Mouse (Mus musculus): ENCODE data around the gene Tas2r144.

Gene Tas2r144

DNA sequence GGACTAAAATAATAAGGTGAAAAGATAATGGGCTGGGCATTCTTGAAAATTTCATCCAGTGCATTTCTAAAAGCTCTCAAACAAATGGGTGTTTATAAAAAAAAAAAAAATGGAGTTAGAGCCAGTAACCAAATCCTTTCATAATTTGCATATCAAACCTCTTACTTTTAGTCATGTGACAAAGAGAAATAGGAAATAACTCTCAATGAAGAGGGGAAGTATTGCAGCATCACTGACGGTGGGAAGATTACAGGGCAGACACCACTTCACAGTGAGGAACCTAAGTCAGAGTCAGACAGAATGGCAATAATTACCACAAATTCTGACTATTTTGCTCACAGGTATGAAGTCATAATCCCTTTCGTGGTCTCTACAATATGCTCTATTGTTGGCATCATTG, at the start of gene Tas2r144:
TSS of gene Tas2r144 (plus strand) at position 301 of the 400 bp plus-strand sequence.
- DNase-seq (ENCODE audit: low read depth): peak; percentile 13

GRCm38 (mm10) chr6:42182462-42182861, 32.7 kb upstream of the Tas2r144 start:
- DNase-seq (ENCODE audit: low read depth): no peak

DNA sequence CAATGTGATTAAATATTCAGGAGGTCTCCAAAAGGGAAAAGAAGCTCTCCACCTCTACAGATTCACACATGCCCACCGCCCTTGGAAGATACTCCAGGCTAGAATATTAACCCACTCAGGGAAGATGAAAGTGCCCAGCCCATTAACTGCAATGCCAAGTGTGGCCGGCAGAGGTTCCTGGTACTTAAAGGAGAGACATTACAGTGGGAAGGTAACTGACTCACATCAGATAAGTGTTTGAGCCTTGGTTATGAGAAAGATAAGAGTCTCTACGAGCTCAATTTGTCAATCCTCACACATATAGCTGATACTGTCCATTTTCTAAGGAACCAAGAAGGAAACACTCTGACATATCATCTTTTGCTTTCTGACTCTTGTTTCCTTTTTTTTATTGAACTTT, 28.9 kb upstream of the Tas2r144 start:
- peak; percentile 66 for DNase-seq (ENCODE audit: low read depth)

- peak; percentile 63 for DNase-seq (ENCODE audit: low read depth)
These were observed 17.4 kb upstream of the Tas2r144 start for GRCm38 (mm10) chr6:42197710-42198109.

- DNase-seq (ENCODE audit: low read depth): no peak
These were observed 15.6 kb upstream of the Tas2r144 start for GRCm38 (mm10) chr6:42199498-42199897.

DNA sequence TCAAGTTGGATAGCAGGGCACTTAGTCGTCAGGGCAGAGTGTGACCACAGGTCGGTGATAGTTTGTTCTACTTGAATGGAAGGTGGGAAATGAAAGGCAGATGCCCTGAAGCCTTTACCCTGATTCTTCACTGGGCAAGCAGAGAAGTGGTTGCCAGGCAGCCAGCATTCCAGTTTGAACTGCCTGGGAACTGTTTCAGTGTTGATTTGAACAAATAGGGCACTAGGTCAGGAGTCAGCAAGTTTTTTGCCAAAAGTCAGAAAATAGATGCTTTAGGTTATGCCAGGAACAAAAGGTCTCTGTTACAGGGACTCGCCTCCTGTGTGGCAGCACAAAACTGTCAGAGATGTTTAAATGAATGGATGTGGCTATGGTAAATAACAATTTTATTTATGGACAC, 7.2 kb downstream of the Tas2r144 start:
- DNase-seq (ENCODE audit: low read depth): no peak

- no peak for DNase-seq (ENCODE audit: low read depth)
These were observed 9.9 kb downstream of the Tas2r144 start for GRCm38 (mm10) chr6:42225046-42225445.

DNA sequence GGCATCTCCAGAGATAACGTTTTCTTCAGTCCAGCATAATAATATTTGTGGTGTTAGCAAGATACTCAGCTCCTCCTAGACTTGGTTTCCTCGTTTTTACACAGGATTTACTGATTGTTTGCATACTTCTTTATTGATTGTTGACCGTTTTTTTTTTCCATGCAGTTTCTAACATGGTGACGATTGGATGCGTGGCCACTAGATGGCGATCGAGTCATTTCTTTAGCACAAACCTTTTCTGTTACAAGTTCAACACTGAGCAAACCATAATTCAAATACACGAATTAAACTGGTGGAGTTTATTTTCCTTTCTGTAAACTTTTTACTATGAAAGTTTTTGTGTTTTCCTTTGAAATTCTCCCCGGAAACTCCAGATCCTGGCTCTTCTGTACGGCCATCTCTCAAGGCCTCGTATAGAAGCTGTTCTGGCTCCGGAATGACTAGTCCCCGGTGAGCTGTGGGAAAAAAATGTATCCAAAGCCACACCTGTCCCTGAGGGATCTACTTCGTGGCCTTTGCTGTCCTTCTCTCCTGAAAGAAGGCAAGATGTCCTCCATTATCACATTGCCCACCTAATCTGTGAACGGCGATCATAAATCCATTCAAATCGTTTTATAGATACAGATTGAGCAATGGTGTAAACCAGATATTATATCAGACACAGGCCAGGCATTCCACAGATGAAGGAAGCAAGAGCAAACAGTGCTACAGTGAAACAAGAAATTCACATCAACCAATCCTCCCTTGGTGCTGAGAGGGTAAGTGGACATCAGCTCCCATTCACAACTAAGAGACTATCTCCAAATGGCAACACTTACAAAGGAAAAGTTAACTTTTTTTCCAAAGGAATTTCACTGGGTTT, 12.3 kb downstream of the Tas2r144 start:
- peak; percentile 74 for DNase-seq (ENCODE audit: low read depth)

DNA sequence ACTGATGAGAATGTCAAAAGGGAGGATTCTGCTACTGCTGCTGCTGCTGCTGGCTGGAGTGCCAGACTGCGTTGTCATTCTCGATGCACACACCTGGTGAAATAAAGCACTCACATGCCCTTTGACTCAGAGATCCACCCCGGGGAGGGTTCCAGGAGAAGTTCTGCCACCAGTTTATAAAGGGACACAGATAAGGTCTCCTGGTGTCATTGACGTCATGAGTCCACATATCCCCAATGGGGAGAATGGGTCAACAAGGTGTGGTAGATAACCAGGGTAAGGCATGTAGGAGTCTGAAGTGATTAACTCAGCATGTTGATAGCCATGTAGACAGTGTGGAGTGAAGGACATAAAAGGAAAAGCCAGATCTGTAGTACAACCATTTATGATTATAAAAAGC, 14.5 kb downstream of the Tas2r144 start:
- no peak for DNase-seq (ENCODE audit: low read depth)

GRCm38 (mm10) chr6:42231191-42231590, 16.1 kb downstream of the Tas2r144 start:
- DNase-seq (ENCODE audit: low read depth): no peak

GRCm38 (mm10) chr6:42237276-42237805, 22.2 kb downstream of the Tas2r144 start:
- DNase-seq (ENCODE audit: low read depth): no peak

- no peak for DNase-seq (ENCODE audit: low read depth)
These were observed 26.4 kb downstream of the Tas2r144 start for GRCm38 (mm10) chr6:42241311-42242045.

- no peak for DNase-seq (ENCODE audit: low read depth)
These were observed 30.7 kb downstream of the Tas2r144 start, which contains the start of gene Gstk1 for GRCm38 (mm10) chr6:42245711-42246353. Gene Gstk1, plus strand, starts transcription at chr6:42245935.

- no peak for DNase-seq (ENCODE audit: low read depth)
These were observed 32.0 kb downstream of the Tas2r144 start for GRCm38 (mm10) chr6:42247173-42247572.

DNA sequence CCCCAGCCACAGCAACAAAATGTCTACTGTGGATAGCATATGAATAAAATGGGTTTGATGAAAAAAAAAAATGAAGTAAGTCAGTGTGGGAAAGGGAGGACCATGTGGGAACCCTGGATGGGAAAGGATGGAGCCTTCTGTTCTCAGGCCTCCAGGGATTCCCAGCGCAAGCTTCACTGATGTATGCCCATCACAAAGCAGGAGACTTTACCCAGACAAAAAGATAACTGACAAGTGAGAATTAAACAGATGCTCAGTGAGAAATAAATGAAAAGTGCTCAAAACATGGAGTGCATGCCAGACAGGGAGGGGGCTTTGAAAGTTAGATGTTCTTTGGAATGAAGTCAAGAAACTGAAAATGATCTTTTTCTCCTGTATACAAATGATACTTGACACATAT, 32.9 kb downstream of the Tas2r144 start:
- DNase-seq (ENCODE audit: low read depth): no peak

DNA sequence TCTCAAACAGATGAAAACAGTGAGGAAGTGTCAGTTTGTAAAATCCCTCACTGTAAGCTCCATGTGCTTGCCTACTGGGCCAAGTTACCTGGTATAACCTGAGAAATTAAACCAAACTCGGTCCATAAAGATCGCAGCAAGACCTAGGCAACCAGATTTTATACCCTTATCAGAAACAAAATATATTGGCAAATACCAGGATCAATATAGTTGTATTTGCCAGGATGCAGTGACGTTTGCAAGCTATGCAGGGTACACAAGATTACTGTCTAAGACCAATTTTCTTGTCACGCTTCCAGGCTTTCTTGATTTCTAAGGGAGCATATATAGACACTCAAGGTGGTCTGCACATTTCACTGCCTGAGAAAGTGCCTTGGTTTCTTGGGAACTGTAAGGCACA, 36.7 kb downstream of the Tas2r144 start:
- DNase-seq (ENCODE audit: low read depth): no peak

- no peak for DNase-seq (ENCODE audit: low read depth)
These were observed 38.0 kb downstream of the Tas2r144 start for GRCm38 (mm10) chr6:42253103-42253502.

- DNase-seq (ENCODE audit: low read depth): peak; percentile 41
These were observed 42.3 kb downstream of the Tas2r144 start for GRCm38 (mm10) chr6:42257303-42257863.

- peak; percentile 40 for DNase-seq (ENCODE audit: low read depth)
These were observed 45.3 kb downstream of the Tas2r144 start for GRCm38 (mm10) chr6:42260430-42260829.

GRCm38 (mm10) chr6:42261524-42262170, 46.5 kb downstream of the Tas2r144 start, which contains the start of gene Tmem139:
Gene Tmem139, plus strand, starts transcription at chr6:42261970.
- no peak for DNase-seq (ENCODE audit: low read depth)

DNA sequence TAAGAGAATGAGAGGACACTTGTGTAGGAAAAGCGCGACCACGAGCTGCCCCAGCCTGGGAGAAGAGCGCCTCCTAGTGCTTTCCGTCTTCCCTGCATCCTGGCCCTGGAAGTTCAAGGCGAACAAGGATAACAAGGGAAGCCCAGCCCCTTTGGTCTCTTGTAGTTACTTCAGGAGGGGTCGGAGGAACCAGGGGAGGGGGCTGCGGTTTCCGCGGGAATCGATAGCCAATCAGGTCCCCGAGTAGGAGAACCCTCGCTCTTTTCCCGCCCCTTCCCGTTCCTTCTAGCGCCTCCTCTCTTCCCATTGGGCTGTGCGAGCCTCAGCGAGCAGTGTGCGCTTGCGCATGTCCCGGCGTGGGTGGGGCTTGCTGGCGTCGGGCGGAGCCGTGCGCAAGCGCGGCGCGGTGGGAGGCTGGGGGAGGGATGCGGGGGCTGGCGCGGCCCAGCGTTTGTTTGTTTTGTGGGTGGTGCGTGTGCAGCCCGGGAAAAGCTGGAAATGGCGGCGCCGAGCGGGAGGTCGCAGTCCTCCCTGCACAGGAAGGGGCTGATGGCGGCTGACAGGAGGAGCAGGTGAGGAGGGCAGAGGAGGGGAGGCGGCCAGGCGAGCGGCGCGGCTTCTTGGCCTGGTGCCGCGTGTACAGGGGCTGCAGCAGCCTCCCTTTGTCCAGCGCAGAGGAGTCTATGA, 49.6 kb downstream of the Tas2r144 start, which contains the start of gene Casp2:
TSS of gene Casp2 (plus strand) at position 360 of the 687 bp plus-strand sequence.
- peak; percentile 99 for DNase-seq (ENCODE audit: low read depth)
